In genomic region chr17:15826928-15827327, GRCm38 (mm10) we compare ENCODE assay signal across 7 mouse cellular contexts. TPM values are rescaled to one million over a fixed set of nuclear protein-coding genes. Genes with fewer than 3 reads are reported as not detected.
DNase-seq lines count a peak whose midpoint lies in the region; ATAC-seq and TF ChIP-seq lines count a peak whose summit lies in the region.

No protein-coding gene starts in this region.

- H3K9me3 ChIP-seq in heart, embryonic 16.5 days (replicated peaks; ENCODE audit: control insufficient read depth, low read length) = no peaks in the 10 kb centered on the region
- no peaks in the 10 kb centered on the region for H3K9me3 ChIP-seq in midbrain, embryonic 10.5 days (replicated peaks)

- no peak for DNase-seq in liver, adult 2 months (ENCODE audit: extremely low read depth, low read depth, low spot score)
- no peak for DNase-seq in liver
- peak; percentile 50 to 61 for DNase-seq in cerebellum, postnatal 25 days
- no peak for DNase-seq in midbrain, embryonic 10.5 days (ENCODE audit: low spot score)
- no peak for DNase-seq in Muller cell, postnatal 12 days (ENCODE audit: inconsistent ontology term)
- DNase-seq in right cerebral cortex, adult 18-20 months = no peak

- 1% methylated on average over 18 of the region's 18 CpGs for WGBS in liver, adult 2 months
- under 1% methylated on average over 18 of the region's 18 CpGs for WGBS in heart, embryonic 16.5 days
- WGBS in midbrain, embryonic 10.5 days = under 1% methylated on average over 18 of the region's 18 CpGs

- H3K27ac ChIP-seq in liver, adult 2 months (replicated peaks; ENCODE audit: insufficient read depth, low read depth, low read length) = no peak overlapping the region; the same call in 1 of the 2 replicates
- peak overlapping the region; percentile 69 for H3K27ac ChIP-seq in heart, embryonic 16.5 days (ENCODE audit: low read length)
- H3K27ac ChIP-seq in midbrain, embryonic 10.5 days (replicated peaks) = peak overlapping the region; percentile 96

- H3K4me3 ChIP-seq in liver, adult 2 months (ENCODE audit: insufficient read depth, low read depth, low read length) = peak overlapping the region; percentile 34
- peak overlapping the region; percentile 93 for H3K4me3 ChIP-seq in heart, embryonic 16.5 days (ENCODE audit: low read length)
- peak overlapping the region; percentile 91 for H3K4me3 ChIP-seq in midbrain, embryonic 10.5 days

- no peak for TF ChIP-seq POLR2A in liver, adult 2 months (IDR thresholded peaks at IDR 0.05; ENCODE audit: extremely low read depth, insufficient read depth, low read length)

- TF ChIP-seq CTCF in liver, adult 2 months (IDR thresholded peaks at IDR 0.05; ENCODE audit: low read depth, low read length) = no peak

- peak overlapping the region; percentile 85 for H3K4me2 ChIP-seq in heart, embryonic 16.5 days (ENCODE audit: low read depth, low read length)

- H3K27me3 ChIP-seq in liver, adult 2 months (ENCODE audit: control insufficient read depth, insufficient read depth, low read length) = peaks cover 16% of the 10 kb centered on the region
- no peaks in the 10 kb centered on the region for H3K27me3 ChIP-seq in heart, embryonic 16.5 days (ENCODE audit: control insufficient read depth, insufficient read depth, low read length)
- H3K27me3 ChIP-seq in midbrain, embryonic 10.5 days (ENCODE audit: low read depth, poor library complexity, severe bottlenecking) = peaks cover 14% of the 10 kb centered on the region; the same call in 1 of the 2 replicates

- H3K9ac ChIP-seq in liver, adult 2 months (ENCODE audit: low read depth, low read length) = peak overlapping the region; percentile 32
- peak overlapping the region; percentile 72 for H3K9ac ChIP-seq in heart, embryonic 16.5 days (ENCODE audit: low read length)

- H3K36me3 ChIP-seq in liver, adult 2 months (ENCODE audit: control insufficient read depth, insufficient read depth, low read length) = no peaks in the 10 kb centered on the region
- no peaks in the 10 kb centered on the region for H3K36me3 ChIP-seq in heart, embryonic 16.5 days (ENCODE audit: control insufficient read depth, insufficient read depth)
- H3K36me3 ChIP-seq in midbrain, embryonic 10.5 days = 0 out of 2 replicates have a peak, but pooled peaks cover 3% of the 10 kb centered on the region

- peaks cover 13% of the 10 kb centered on the region; the same call in 1 of the 2 replicates for H3K79me2 ChIP-seq in liver, adult 2 months (ENCODE audit: control insufficient read depth, insufficient read depth, low read length)

- peaks cover 5% of the 10 kb centered on the region; the same call in 1 of the 2 replicates for H3K4me1 ChIP-seq in liver, adult 2 months (ENCODE audit: control insufficient read depth, insufficient read depth, low read length)
- H3K4me1 ChIP-seq in heart, embryonic 16.5 days (ENCODE audit: control insufficient read depth, insufficient read depth, low read length) = peaks cover 20% of the 10 kb centered on the region
- H3K4me1 ChIP-seq in midbrain, embryonic 10.5 days = peaks cover 68% of the 10 kb centered on the region

- peak; percentile 2; the same call in 1 of the 2 replicates for ATAC-seq in heart, embryonic 16.5 days (replicated peaks; ENCODE audit: extremely low read depth, insufficient read depth, low FRiP score)

RNA-seq across cellular contexts. Expression of gene Rgmb, which starts 3.9 kb away (rescaled TPM):
- total RNA-seq in liver, adult 2 months (2014; rRNA removed) = 1.6 and 1.7 TPM in 2 replicates
- polyA plus RNA-seq in liver, adult 2 months (2012; rRNA removed) = 1.7 and 2.6 TPM in 2 replicates
- polyA plus RNA-seq in heart, embryonic 16.5 days (2015; fragmentation: Nextera tagmentation; extraction: Ambion mirVana) = 8.5 and 8.9 TPM in 2 replicates
- 27.6 and 43.0 TPM in 2 replicates for polyA plus RNA-seq in midbrain, embryonic 10.5 days (2016; fragmentation: Nextera tagmentation; extraction: Ambion mirVana)

Comparison
In these comparisons a context has a peak if more than half of its experiments do, and no peak if none do; other contexts are left out.
1. DNase-seq: peak in cerebellum, postnatal 25 days (2 of 2); none in liver, adult 2 months (single experiment), liver (single experiment), midbrain, embryonic 10.5 days (single experiment), Muller cell, postnatal 12 days (single experiment) and right cerebral cortex, adult 18-20 months (single experiment).
2. H3K4me3 ChIP-seq: peak in every context shown above with its lines; median percentile 93 in heart, embryonic 16.5 days; 91 in midbrain, embryonic 10.5 days; 34 in liver, adult 2 months.